Mouse (Mus musculus) hindbrain, embryonic 11.5 days (tissue): Measurements from ENCODE around the gene Ly6g6f. TPM values are rescaled to one million over a fixed set of nuclear protein-coding genes. Genes with fewer than 3 reads are reported as not detected.

Experiments used
- ATAC-seq: fragments of 200-750 bp; cut with Nextera tagmentation; 2 replicates; pipeline ENCODE4 v1.8.0; 2017; ENCODE audit warnings: mild to moderate bottlenecking, moderate TSS enrichment, moderate library complexity; ENCODE audit not compliant: low FRiP score
- DNase-seq: peaks from one replicate; pipeline ENCODE4 v3.0.0-alpha.2; 2015; ENCODE audit warnings: low spot score
- H3K27ac ChIP-seq: fragments of 300-500 bp; sonication (generic); 2 replicates; pipeline ENCODE4 v1.5.1; 2014; ENCODE audit warnings: mild to moderate bottlenecking, low read depth, low read length
- H3K27me3 ChIP-seq: fragments of 300-500 bp; sonication (generic); 2 replicates; pipeline ENCODE4 v1.6.1; 2014; ENCODE audit warnings: mild to moderate bottlenecking, low read length, moderate library complexity, mixed read lengths; ENCODE audit not compliant: control insufficient read depth, insufficient read depth
- H3K36me3 ChIP-seq: fragments of 300-500 bp; sonication (generic); 2 replicates; pipeline ENCODE4 v1.6.1; 2014; ENCODE audit warnings: mild to moderate bottlenecking, low read length, moderate library complexity, mixed read lengths; ENCODE audit not compliant: control insufficient read depth, insufficient read depth
- H3K4me1 ChIP-seq: fragments of 300-500 bp; sonication (generic); replicated peaks from 2 replicates; pipeline ENCODE4 v1.6.1; 2014; ENCODE audit warnings: low read length, mixed read lengths; ENCODE audit not compliant: control insufficient read depth, insufficient read depth
- H3K4me2 ChIP-seq: fragments of 300-500 bp; sonication (generic); replicated peaks from 2 replicates; pipeline ENCODE4 v1.6.1; 2014; ENCODE audit warnings: mild to moderate bottlenecking, low read depth, low read length
- H3K4me3 ChIP-seq: fragments of 300-500 bp; sonication (generic); 2 replicates; pipeline ENCODE4 v1.5.1; 2014; ENCODE audit warnings: low read depth, low read length
- H3K9ac ChIP-seq: fragments of 300-500 bp; sonication (generic); 2 replicates; pipeline ENCODE4 v1.6.1; 2014; ENCODE audit warnings: low read depth, low read length
- H3K9me3 ChIP-seq: fragments of 300-500 bp; sonication (generic); 2 replicates; pipeline ENCODE4 v1.6.1; 2016; ENCODE audit warnings: low read length; ENCODE audit not compliant: control insufficient read depth
- WGBS: fragments of 180-500 bp; shearing (Covaris S2); extraction: QIAGEN DNeasy Blood & Tissue Kit; methylation state at CpG from one replicate; pipeline ENCODE4 v1.1.7; 2014; 5-methylcytosine and 5-hydroxymethylcytosine counted together
- polyA plus RNA-seq: library from polyadenylated mRNA; unstranded; fragments of >200 nt; fragmentation: Nextera tagmentation; extraction: Ambion mirVana; gene quantifications from 2 replicates; pipeline ENCODE4 v1.2.1, GENCODE M21; 2014

Ly6g6f gene
- polyA plus RNA-seq, 1 experiment from 2014 or later = 0.29 TPM

- H3K4me3 ChIP-seq = no peak within 1 kb of the TSS
- H3K4me2 ChIP-seq = no peak within 1 kb of the TSS
- H3K9me3 ChIP-seq = no peaks in the 10 kb centered on the region
- no peaks in the 10 kb centered on the region for H3K27me3 ChIP-seq
- ATAC-seq = no peak
- H3K36me3 ChIP-seq = peaks cover 11% of the 10 kb centered on the region; the same call in 1 of the 2 replicates
- no peak within 1 kb of the TSS for H3K27ac ChIP-seq
- no peaks in the 10 kb centered on the region; the same call in 1 of the 2 replicates for H3K4me1 ChIP-seq
- WGBS = 87% methylated on average over 8 of the region's 8 CpGs
- no peak within 1 kb of the TSS for H3K9ac ChIP-seq
- peak; percentile 18 for DNase-seq
Measured at GRCm38 (mm10) chr17:35115046-35116019, 29.9 kb upstream of the Ly6g6f start, which contains the start of gene Ly6g5b. TSS of gene Ly6g5b (minus strand) at chr17:35115428.

- no peak overlapping the region for H3K9ac ChIP-seq
- ATAC-seq (no peak), DNase-seq (no peak)
- H3K4me1 ChIP-seq = no peaks in the 10 kb centered on the region
- WGBS = 74% methylated on average over 9 of the region's 9 CpGs
- no peak overlapping the region for H3K4me3 ChIP-seq
- H3K36me3 ChIP-seq = peaks cover 6% of the 10 kb centered on the region; the same call in 1 of the 2 replicates
- H3K27me3 ChIP-seq = no peaks in the 10 kb centered on the region
- H3K27ac ChIP-seq = no peak overlapping the region
- no peaks in the 10 kb centered on the region for H3K9me3 ChIP-seq
- no peak overlapping the region for H3K4me2 ChIP-seq
Measured at GRCm38 (mm10) chr17:35111774-35112173, 26.4 kb upstream of the Ly6g6f start.

DNA sequence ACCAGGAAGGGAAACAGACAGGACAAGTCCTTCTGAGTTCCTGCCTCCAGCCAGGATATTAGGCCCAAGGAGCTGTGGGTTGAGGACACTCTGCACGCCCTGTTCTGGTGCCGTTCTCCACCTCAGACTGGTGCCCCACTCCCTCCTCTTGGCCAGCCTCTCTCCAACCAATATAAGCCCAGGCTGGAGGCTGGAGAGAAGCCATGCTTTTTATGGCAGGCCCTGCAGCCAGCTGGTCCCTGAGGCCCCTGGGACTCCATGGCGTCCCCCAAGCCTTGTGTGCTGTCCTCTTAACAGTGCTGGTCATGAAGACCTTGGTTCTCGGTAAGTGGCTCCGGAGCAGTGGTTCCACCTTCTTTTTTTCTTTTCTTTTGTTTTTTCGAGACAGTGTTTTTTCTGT lies 22.7 kb upstream of the Ly6g6f start, which contains the start of gene Ly6g5c:
Gene Ly6g5c (plus strand): TSS at position 183 of the 400 bp plus-strand sequence.
- Histone ChIP-seq H3K9me3 (no peaks in the 10 kb centered on the region), H3K4me3 (no peak within 1 kb of the TSS), H3K36me3 (no peaks in the 10 kb centered on the region)

DNA sequence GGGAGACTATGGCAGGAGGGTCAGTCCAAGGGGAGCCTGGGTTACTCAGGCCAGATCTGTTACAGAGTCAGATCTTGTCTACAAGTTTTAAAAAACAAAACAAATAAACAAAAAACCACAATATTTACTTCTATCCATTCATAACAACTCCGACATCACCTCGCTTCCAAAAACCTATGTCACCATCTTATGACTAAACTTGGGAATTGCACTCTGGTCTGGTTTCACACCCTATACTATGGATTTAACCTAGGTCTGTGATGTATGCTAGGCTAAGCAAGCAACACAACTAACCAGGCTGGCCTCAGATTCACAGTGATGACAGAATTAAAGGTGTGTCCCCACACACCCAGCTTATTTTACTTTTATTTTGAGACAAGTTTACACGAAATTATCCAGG lies 21.1 kb upstream of the Ly6g6f start:
- Histone ChIP-seq H3K4me3 (peak overlapping the region; percentile 12; the same call in 1 of the 2 replicates), H3K27me3 (no peaks in the 10 kb centered on the region), H3K4me2 (no peak overlapping the region), H3K27ac (no peak overlapping the region), H3K36me3 (peaks cover 2% of the 10 kb centered on the region; the same call in 1 of the 2 replicates), H3K9me3 (no peaks in the 10 kb centered on the region), H3K4me1 (no peaks in the 10 kb centered on the region), H3K9ac (peak overlapping the region; percentile 60; the same call in 1 of the 2 replicates)
- ATAC-seq (no peak; the same call in 1 of the 2 replicates), DNase-seq (no peak)
- 58% methylated on average over 3 of the region's 3 CpGs for WGBS

More for the DNA sequence above, 22.7 kb upstream of the Ly6g6f start, which contains the start of gene Ly6g5c:
- H3K27ac ChIP-seq = no peak within 1 kb of the TSS
- H3K4me2 ChIP-seq = no peak within 1 kb of the TSS
- no peak for DNase-seq
- ATAC-seq = no peak
- WGBS = 89% methylated on average over 6 of the region's 6 CpGs
- no peaks in the 10 kb centered on the region for H3K4me1 ChIP-seq
- H3K9ac ChIP-seq = no peak within 1 kb of the TSS
- H3K27me3 ChIP-seq = no peaks in the 10 kb centered on the region

DNA sequence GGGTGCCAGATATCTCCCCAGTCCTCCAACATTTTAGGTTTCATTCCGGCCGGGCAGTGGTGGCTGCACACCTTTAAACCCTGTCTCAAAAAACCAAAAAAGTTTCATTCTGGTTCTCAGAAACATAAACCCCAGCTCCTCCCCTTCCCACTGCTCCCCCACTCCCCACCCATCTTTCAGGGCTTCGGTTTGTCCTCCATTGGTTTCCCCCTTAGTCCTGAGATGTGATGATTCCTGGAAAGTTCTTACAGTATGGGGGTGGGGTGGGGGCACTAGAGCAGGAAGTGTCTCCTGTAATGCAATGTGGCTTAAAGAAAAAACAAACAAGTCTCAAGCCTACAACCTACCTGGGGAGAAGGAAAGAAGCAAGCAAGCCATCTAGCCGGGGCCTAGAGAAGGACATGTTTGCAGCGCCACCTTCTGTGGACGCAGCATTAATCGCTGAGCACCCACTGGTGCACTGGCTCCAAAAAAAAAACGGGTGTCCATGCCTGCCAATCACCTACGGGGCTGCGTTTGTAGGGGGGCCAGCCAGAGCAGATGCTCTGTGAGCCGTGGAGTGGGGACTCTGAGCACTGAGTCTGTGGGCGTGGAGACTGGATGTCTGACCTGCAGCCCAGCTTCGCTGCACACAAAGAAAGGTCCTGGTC lies 20.5 kb upstream of the Ly6g6f start:
- WGBS = 23% methylated on average over 13 of the region's 13 CpGs
- H3K4me3 ChIP-seq = peak overlapping the region; percentile 12; the same call in 1 of the 2 replicates
- H3K9ac ChIP-seq = peak overlapping the region; percentile 60
- peak; percentile 30; the same call in 1 of the 2 replicates for ATAC-seq
- 0 out of 2 replicates have a peak overlapping the region, but pooled peaks have one; percentile 20 for H3K4me2 ChIP-seq
- DNase-seq = peak; percentile 56
- H3K9me3 ChIP-seq = no peaks in the 10 kb centered on the region
- no peaks in the 10 kb centered on the region for H3K4me1 ChIP-seq
- H3K27me3 ChIP-seq = no peaks in the 10 kb centered on the region
- H3K36me3 ChIP-seq = peaks cover 2% of the 10 kb centered on the region; the same call in 1 of the 2 replicates
- no peak overlapping the region for H3K27ac ChIP-seq

DNA sequence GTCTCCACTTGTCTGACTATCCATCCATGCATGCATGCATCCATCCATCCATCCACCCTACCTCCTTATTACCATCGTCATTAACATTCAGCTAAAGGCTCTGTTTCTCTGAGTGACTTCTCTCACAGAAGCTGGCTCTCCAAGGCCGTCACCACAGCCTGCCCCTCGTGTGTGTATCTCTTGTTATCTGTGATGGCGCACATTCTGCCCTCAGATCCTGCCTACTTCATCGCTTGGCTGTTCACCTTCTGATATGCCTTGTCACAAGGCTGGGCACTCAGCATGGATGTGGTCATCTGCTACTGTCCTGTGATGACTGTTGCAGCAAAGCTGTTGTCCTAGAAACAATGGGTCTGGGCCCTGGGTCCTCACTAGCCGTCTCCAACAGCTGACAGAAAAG lies 19.3 kb upstream of the Ly6g6f start:
- Histone ChIP-seq H3K4me2 (no peak overlapping the region), H3K36me3 (peaks cover 2% of the 10 kb centered on the region; the same call in 1 of the 2 replicates), H3K27ac (no peak overlapping the region), H3K4me1 (no peaks in the 10 kb centered on the region), H3K9ac (no peak overlapping the region), H3K9me3 (no peaks in the 10 kb centered on the region), H3K4me3 (no peak overlapping the region), H3K27me3 (no peaks in the 10 kb centered on the region)
- DNase-seq = no peak
- 78% methylated on average over 6 of the region's 6 CpGs for WGBS
- ATAC-seq = no peak

DNA sequence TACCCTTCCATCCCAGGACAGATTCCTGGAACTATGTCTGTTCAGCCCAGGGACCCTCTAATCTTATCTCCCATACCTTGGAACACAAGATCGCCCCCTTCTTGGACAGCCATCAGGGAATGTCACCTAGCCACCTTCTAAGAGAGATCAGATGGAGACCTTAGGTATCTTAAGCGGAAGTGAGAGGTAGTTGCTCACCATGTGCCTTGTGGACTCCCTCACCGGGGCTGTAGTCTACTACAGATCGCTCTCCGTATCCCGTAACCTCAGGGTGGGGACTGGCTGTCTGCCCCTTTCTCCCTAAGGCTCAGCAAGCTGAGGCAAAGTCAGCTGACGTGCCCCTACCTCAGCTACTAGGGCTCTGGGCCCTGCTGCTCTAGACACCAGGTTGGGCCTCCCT lies 18.7 kb upstream of the Ly6g6f start:
- H3K4me2 ChIP-seq = no peak overlapping the region
- no peaks in the 10 kb centered on the region for H3K4me1 ChIP-seq
- H3K27ac ChIP-seq = no peak overlapping the region
- WGBS = 91% methylated on average over 7 of the region's 7 CpGs
- no peak overlapping the region for H3K4me3 ChIP-seq
- ATAC-seq (no peak), DNase-seq (no peak)
- peaks cover 2% of the 10 kb centered on the region; the same call in 1 of the 2 replicates for H3K36me3 ChIP-seq
- no peaks in the 10 kb centered on the region for H3K27me3 ChIP-seq
- no peak overlapping the region for H3K9ac ChIP-seq
- no peaks in the 10 kb centered on the region for H3K9me3 ChIP-seq

GRCm38 (mm10) chr17:35103221-35103690 lies 17.8 kb upstream of the Ly6g6f start:
- H3K36me3 ChIP-seq = peaks cover 2% of the 10 kb centered on the region; the same call in 1 of the 2 replicates
- DNase-seq = no peak
- H3K4me1 ChIP-seq = no peaks in the 10 kb centered on the region
- no peak for ATAC-seq
- 69% methylated on average over 6 of the region's 6 CpGs for WGBS
- H3K4me3 ChIP-seq = no peak overlapping the region
- H3K27ac ChIP-seq = no peak overlapping the region
- H3K9me3 ChIP-seq = no peaks in the 10 kb centered on the region
- no peaks in the 10 kb centered on the region for H3K27me3 ChIP-seq
- no peak overlapping the region for H3K4me2 ChIP-seq
- no peak overlapping the region for H3K9ac ChIP-seq
